Mouse (Mus musculus) lung, embryonic 14.5 days (tissue): ENCODE measurements at regions not wholly inside any gene's neighbourhood (a gene's known extent, or its start where the extent isn't known, plus 50 kb on each side); places are given as distances from the start of the nearest gene placed in this dataset.
A peak's percentile ranks its signal among the peaks of the same experiment; 100 is the strongest.

Source experiments
- ATAC-seq: fragments of 200-750 bp; cut with Nextera tagmentation; 2 replicates; pipeline ENCODE4 v1.8.0; 2017; ENCODE audit warnings: mild to moderate bottlenecking, moderate TSS enrichment, moderate library complexity; ENCODE audit not compliant: insufficient read depth
- DNase-seq: peaks from one replicate; pipeline ENCODE4 v3.0.0-alpha.2; 2015
- H3K27ac ChIP-seq: fragments of 300-500 bp; sonication (generic); 2 replicates; pipeline ENCODE4 v1.5.1; 2014; ENCODE audit warnings: low read depth, mild to moderate bottlenecking, moderate library complexity
- H3K27me3 ChIP-seq: fragments of 300-500 bp; sonication (generic); 2 replicates; pipeline ENCODE4 v1.6.1; 2014; ENCODE audit warnings: low read length, control low read depth; ENCODE audit not compliant: insufficient read depth
- H3K36me3 ChIP-seq: fragments of 300-500 bp; sonication (generic); 2 replicates; pipeline ENCODE4 v1.6.1; 2014; ENCODE audit warnings: control low read depth; ENCODE audit not compliant: insufficient read depth
- H3K4me1 ChIP-seq: fragments of 300-500 bp; sonication (generic); 2 replicates; pipeline ENCODE4 v1.6.1; 2014; ENCODE audit warnings: antibody characterized with exemption, control low read depth; ENCODE audit not compliant: insufficient read depth
- H3K4me2 ChIP-seq: fragments of 300-500 bp; sonication (generic); 2 replicates; pipeline ENCODE4 v1.6.1; 2014; ENCODE audit warnings: mild to moderate bottlenecking
- H3K4me3 ChIP-seq: fragments of 300-500 bp; sonication (generic); 2 replicates; pipeline ENCODE4 v1.5.1; 2014; ENCODE audit warnings: low read depth, low read length
- H3K9ac ChIP-seq: fragments of 300-500 bp; sonication (generic); 2 replicates; pipeline ENCODE4 v1.6.1; 2014
- H3K9me3 ChIP-seq: fragments of 300-500 bp; sonication (generic); 2 replicates; pipeline ENCODE4 v1.6.1; 2016; ENCODE audit warnings: low read depth, low read length, control low read depth
- CTCF ChIP-seq: IDR thresholded peaks from 2 replicates; pipeline ENCODE4 v1.5.1; 2016; ENCODE audit warnings: antibody characterized with exemption, low read depth
- WGBS: fragments of 180-500 bp; shearing (Covaris S2); extraction: QIAGEN DNeasy Blood & Tissue Kit; methylation state at CpG from one replicate; pipeline ENCODE4 v1.1.7; 2014; 5-methylcytosine and 5-hydroxymethylcytosine counted together

DNA sequence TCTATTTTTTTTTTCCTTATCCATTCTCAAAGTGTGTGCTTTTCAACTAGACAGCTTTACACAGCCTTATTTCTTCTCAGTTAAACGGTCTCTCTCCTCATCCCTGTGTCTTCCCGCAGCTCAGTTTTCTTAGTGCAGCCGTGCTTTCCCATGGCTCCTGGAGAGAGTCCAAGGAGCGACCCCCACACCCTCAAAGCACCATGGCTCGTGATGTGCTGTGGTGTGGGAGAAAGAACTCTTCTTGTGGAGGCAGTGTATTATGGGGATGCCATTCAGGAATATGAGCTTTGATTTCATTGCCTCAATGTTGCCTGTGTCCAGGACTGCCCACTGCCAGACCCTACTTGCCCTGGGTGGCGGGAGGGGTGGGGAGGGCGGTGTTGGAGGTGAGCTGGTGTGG, 576.1 kb downstream of the Tmem182 start:
- Histone ChIP-seq H3K36me3 (no peaks in the 10 kb centered on the region), H3K4me3 (no peak overlapping the region), H3K27me3 (no peaks in the 10 kb centered on the region), H3K9ac (no peak overlapping the region), H3K4me1 (0 out of 2 replicates have a peak, but pooled peaks cover 5% of the 10 kb centered on the region), H3K4me2 (no peak overlapping the region), H3K9me3 (no peaks in the 10 kb centered on the region), H3K27ac (no peak overlapping the region)
- ATAC-seq (peak; percentile 59; the same call in 1 of the 2 replicates), DNase-seq (peak; percentile 67)
- TF ChIP-seq CTCF: no peak
- whole genome bisulfite sequencing: 55% methylated on average over 7 of the region's 7 CpGs

DNA sequence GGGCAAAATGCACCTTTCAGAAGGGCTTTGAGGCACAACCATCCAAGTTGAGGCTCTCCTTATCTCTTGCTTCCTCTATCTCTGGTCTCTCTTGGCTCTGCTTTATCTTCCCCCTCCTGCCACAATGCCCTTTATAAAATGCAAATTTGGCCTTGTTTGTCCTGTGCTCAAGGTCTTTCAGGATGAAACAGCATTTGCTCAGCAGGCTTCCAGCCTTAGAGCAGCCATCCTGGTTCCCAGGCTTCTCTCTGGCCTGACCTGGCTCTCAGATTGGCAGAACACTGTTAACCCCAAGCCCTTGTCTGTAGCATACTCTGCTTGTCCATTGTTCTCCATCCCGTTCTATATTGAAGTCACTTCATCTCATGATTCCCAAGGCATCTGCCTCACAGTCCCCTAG, 579.3 kb downstream of the Tmem182 start:
- Histone ChIP-seq H3K4me1 (0 out of 2 replicates have a peak, but pooled peaks cover 2% of the 10 kb centered on the region), H3K4me2 (no peak overlapping the region), H3K9me3 (no peaks in the 10 kb centered on the region), H3K27me3 (no peaks in the 10 kb centered on the region), H3K9ac (no peak overlapping the region), H3K27ac (no peak overlapping the region), H3K36me3 (no peaks in the 10 kb centered on the region), H3K4me3 (no peak overlapping the region)
- WGBS: 53% methylated on average over 1 of the region's 1 CpGs
- no peak for ATAC-seq
- no peak for TF ChIP-seq CTCF
- DNase-seq: no peak

DNA sequence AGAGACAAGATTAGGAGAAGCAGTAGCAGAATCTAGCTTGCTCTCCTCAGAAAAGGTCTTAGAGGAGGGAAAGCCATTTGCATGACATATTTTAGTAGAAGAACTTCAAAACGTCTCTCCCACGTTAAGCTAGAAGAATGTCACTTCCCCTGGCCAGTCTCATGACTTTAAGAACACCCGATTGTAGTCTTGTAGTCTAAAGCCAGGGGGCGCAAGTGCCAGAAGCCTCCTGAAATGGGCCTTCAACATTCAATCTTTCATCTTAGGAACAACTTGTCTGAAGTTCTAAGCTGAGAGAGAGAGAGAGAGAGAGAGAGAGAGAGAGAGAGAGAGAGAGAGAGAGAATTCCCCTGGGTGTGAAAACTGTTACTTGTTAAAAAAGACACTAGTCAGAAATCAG, 581.0 kb downstream of the Tmem182 start:
- H3K9me3 ChIP-seq: no peaks in the 10 kb centered on the region
- no peak overlapping the region for H3K27ac ChIP-seq
- TF ChIP-seq CTCF: peak; percentile 41
- peaks cover 8% of the 10 kb centered on the region; the same call in 1 of the 2 replicates for H3K4me1 ChIP-seq
- 49% methylated on average over 4 of the region's 4 CpGs for WGBS
- no peaks in the 10 kb centered on the region for H3K27me3 ChIP-seq
- no peak overlapping the region for H3K9ac ChIP-seq
- no peaks in the 10 kb centered on the region for H3K36me3 ChIP-seq
- H3K4me2 ChIP-seq: no peak overlapping the region
- ATAC-seq (no peak), DNase-seq (peak; percentile 26)
- no peak overlapping the region for H3K4me3 ChIP-seq

DNA sequence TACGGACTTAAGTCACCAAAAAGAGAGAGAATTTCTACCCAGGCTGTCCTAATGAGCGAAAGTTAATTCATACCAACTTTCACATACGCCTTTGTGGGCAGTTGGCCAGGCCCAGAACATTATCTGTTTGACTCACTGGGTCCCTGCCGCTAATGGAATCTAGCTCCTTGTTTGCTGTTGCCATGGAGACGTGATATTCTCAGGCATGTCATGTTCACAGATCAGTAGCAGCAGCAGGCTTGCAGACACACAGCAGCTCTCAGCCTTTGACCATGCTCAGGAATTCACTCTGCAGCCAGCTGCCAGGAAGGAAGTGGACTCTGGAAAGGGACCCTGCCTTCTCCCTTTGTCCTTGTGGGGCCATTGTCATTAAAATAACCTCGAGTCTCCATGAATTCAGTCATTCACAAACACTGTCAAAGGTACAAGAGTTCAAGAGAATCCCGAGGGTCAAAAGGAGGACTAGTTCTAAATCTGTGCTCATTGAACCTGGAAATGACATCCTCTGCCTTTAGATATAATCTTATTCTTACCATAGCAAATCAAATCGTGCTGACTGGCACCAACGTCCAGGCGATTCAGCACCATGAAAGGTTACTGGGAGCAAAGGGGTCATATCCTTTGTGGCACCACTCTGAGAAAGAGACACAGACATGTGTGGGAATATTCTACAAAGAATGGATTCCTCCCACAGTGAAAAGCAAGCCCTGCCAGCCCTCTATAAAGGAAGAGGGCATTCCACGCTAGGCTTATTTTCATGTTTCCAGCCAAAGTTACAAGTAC, 584.9 kb downstream of the Tmem182 start:
- H3K9me3 ChIP-seq: no peaks in the 10 kb centered on the region
- no peak overlapping the region for H3K9ac ChIP-seq
- peaks cover 8% of the 10 kb centered on the region; the same call in 1 of the 2 replicates for H3K4me1 ChIP-seq
- H3K4me2 ChIP-seq: peak overlapping the region; percentile 29; the same call in 1 of the 2 replicates
- H3K27me3 ChIP-seq: no peaks in the 10 kb centered on the region
- H3K27ac ChIP-seq: peak overlapping the region; percentile 69
- no peak overlapping the region for H3K4me3 ChIP-seq
- TF ChIP-seq CTCF: no peak
- DNase-seq: peak; percentile 96
- H3K36me3 ChIP-seq: no peaks in the 10 kb centered on the region
- ATAC-seq: peak; percentile 97
- 9% methylated on average over 11 of the region's 11 CpGs for WGBS

DNA sequence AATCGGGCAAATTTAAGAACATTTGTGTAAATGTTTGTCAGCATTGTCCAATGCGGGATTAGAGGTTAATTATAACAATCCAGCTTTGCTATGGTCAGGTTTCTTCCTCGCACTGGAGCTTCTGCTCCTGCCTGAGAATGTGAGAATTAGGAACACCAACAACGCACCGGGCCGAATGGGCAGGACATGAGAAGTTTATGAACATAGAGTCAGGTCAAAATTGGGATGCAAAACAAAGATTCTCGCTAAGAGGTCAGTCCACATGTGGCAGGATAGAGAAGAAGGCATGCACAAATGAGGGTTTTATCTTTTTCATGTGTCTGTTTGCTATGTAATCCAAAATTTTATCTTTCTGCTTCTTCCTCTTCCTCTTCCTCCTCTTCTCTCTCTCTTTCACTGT, 585.7 kb downstream of the Tmem182 start:
- TF ChIP-seq CTCF: no peak
- 80% methylated on average over 7 of the region's 7 CpGs for WGBS
- no peak overlapping the region for H3K4me3 ChIP-seq
- H3K36me3 ChIP-seq: no peaks in the 10 kb centered on the region
- no peaks in the 10 kb centered on the region for H3K9me3 ChIP-seq
- no peak overlapping the region for H3K27ac ChIP-seq
- DNase-seq (no peak), ATAC-seq (no peak)
- H3K27me3 ChIP-seq: no peaks in the 10 kb centered on the region
- peaks cover 8% of the 10 kb centered on the region; the same call in 1 of the 2 replicates for H3K4me1 ChIP-seq
- no peak overlapping the region for H3K9ac ChIP-seq
- no peak overlapping the region for H3K4me2 ChIP-seq

DNA sequence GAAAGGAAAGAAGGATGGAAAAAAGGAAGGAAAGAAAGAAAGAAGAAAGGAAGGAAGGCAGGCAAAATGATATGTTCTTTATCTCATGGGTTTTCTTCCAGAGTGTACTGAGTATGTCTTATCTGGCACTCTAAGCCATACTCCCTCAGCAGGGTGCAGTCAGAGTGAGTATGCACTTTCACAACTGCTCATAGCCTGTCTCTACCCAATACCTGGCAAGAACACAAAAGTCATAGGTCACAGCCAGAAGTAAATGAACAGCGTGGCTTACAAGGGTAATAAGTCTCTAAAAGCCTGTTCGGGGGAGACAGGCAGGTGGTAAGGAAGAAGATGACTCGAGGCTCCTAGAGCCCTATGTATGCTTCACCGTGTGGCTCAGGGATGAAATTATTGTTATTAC, 587.9 kb downstream of the Tmem182 start:
- H3K9ac ChIP-seq: no peak overlapping the region
- DNase-seq: no peak
- H3K27me3 ChIP-seq: no peaks in the 10 kb centered on the region
- no peaks in the 10 kb centered on the region for H3K36me3 ChIP-seq
- H3K4me2 ChIP-seq: no peak overlapping the region
- H3K4me1 ChIP-seq: peaks cover 8% of the 10 kb centered on the region; the same call in 1 of the 2 replicates
- TF ChIP-seq CTCF: no peak
- no peak overlapping the region for H3K27ac ChIP-seq
- H3K4me3 ChIP-seq: no peak overlapping the region
- no peaks in the 10 kb centered on the region for H3K9me3 ChIP-seq
- 62% methylated on average over 4 of the region's 4 CpGs for WGBS
- no peak for ATAC-seq

DNA sequence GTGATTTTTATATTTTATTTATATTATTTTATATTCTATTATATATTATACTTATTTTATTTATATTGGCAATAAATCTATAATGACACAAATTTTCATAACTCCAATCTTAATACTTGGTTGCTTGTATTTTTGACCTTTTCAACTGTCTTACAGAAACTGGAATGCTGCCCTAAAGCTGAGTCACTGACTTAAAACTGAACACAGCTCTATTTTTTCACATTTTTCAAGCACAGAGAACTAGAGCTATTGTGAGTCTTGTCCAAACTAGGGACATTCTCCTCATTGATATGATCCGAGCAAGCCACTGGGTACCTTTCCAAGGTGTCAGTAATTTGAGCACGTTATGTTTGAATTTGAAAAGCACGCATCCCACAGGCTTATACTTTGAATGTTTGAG, 589.7 kb downstream of the Tmem182 start:
- H3K9ac ChIP-seq: no peak overlapping the region
- WGBS: 74% methylated on average over 3 of the region's 3 CpGs
- ATAC-seq (no peak), DNase-seq (peak; percentile 20)
- H3K4me2 ChIP-seq: no peak overlapping the region
- no peaks in the 10 kb centered on the region for H3K36me3 ChIP-seq
- H3K27ac ChIP-seq: no peak overlapping the region
- H3K27me3 ChIP-seq: no peaks in the 10 kb centered on the region
- H3K4me3 ChIP-seq: no peak overlapping the region
- H3K4me1 ChIP-seq: peaks cover 8% of the 10 kb centered on the region; the same call in 1 of the 2 replicates
- no peak for TF ChIP-seq CTCF
- no peaks in the 10 kb centered on the region for H3K9me3 ChIP-seq
